20 mouse cellular contexts compared by ENCODE assay signal in genomic region chr7:71530922-71531321, GRCm38 (mm10).
DNase-seq lines count a peak whose midpoint lies in the region; ATAC-seq lines count a peak whose summit lies in the region.
"Had no signal": no experiment of that assay in that cellular context is flagged by ENCODE, and none has a peak within 500 bp of the region (broad histone marks: within the 10 kb centered on the region; RNA-seq: fewer than 3 reads in every experiment).

No protein-coding gene starts in this region.

- DNase-seq in heart, embryonic 10.5 days (ENCODE audit: low spot score), result no peak
- no peak for DNase-seq in heart, postnatal 25 days (ENCODE audit: low spot score)
- DNase-seq in kidney, postnatal 4 days, result no peak
- no peak for DNase-seq in lung, adult 18-20 months
- no peak for DNase-seq in left cerebral cortex, postnatal 10 days (ENCODE audit: extremely low spot score in 1 of 2, low spot score in 2 of 2)
- DNase-seq: adrenal gland, adult 8-10 months; B cell, adult 2 months; cerebellum, postnatal 10 days; layer of hippocampus, postnatal 36 days; spleen, adult 18-20 months; thymus, adult 18-20 months had no signal

- H3K27ac ChIP-seq in heart, embryonic 10.5 days, result peak overlapping the region; percentile 47; the same call in 1 of the 2 replicates
- peak overlapping the region; percentile 76 for H3K27ac ChIP-seq in kidney, embryonic 14.5 days (ENCODE audit: low read depth, low read length)
- peak overlapping the region; percentile 81 for H3K27ac ChIP-seq in lung, embryonic 15.5 days
- H3K27ac ChIP-seq in limb, embryonic 15.5 days, result no peak overlapping the region
- H3K27ac ChIP-seq: hindbrain, embryonic 13.5 days; macrophage; midbrain, embryonic 12.5 days; neural tube, embryonic 13.5 days had no signal

- H3K4me1 ChIP-seq in heart, embryonic 10.5 days, result peaks cover 13% of the 10 kb centered on the region; the same call in 1 of the 2 replicates
- H3K4me1 ChIP-seq in kidney, embryonic 14.5 days (ENCODE audit: control insufficient read depth, insufficient read depth, low read length), result no peaks in the 10 kb centered on the region
- H3K4me1 ChIP-seq in lung, embryonic 15.5 days, result peaks cover 20% of the 10 kb centered on the region; the same call in 1 of the 2 replicates
- peaks cover 12% of the 10 kb centered on the region for H3K4me1 ChIP-seq in limb, embryonic 15.5 days
- H3K4me1 ChIP-seq: midbrain, embryonic 12.5 days had no signal

- no peak for ATAC-seq in kidney, embryonic 14.5 days (ENCODE audit: low FRiP score, low TSS enrichment)
- no peak for ATAC-seq in lung, embryonic 15.5 days (ENCODE audit: borderline replicate concordance, extremely low read depth, low FRiP score, low TSS enrichment)
- 0 out of 2 replicates have a peak, but pooled peaks have one; percentile 40 for ATAC-seq in limb, embryonic 15.5 days (ENCODE audit: insufficient number of reproducible peaks, low FRiP score, low TSS enrichment, low read depth)
- ATAC-seq: forebrain, embryonic 14.5 days; intestine, embryonic 15.5 days had no signal

- no peaks in the 10 kb centered on the region for H3K9me3 ChIP-seq in heart, embryonic 10.5 days
- no peaks in the 10 kb centered on the region for H3K9me3 ChIP-seq in kidney, embryonic 14.5 days (ENCODE audit: control insufficient read depth, low read length)
- no peaks in the 10 kb centered on the region for H3K9me3 ChIP-seq in lung, embryonic 15.5 days
- no peaks in the 10 kb centered on the region for H3K9me3 ChIP-seq in limb, embryonic 15.5 days
- H3K9me3 ChIP-seq: hindbrain, embryonic 13.5 days; intestine, embryonic 15.5 days; midbrain, embryonic 12.5 days; neural tube, embryonic 13.5 days had no signal

- no peaks in the 10 kb centered on the region for H3K36me3 ChIP-seq in heart, embryonic 10.5 days
- H3K36me3 ChIP-seq in kidney, embryonic 14.5 days (ENCODE audit: control insufficient read depth, insufficient read depth, low read length), result no peaks in the 10 kb centered on the region
- no peaks in the 10 kb centered on the region for H3K36me3 ChIP-seq in lung, embryonic 15.5 days
- H3K36me3 ChIP-seq in limb, embryonic 15.5 days, result no peaks in the 10 kb centered on the region
- H3K36me3 ChIP-seq: hindbrain, embryonic 13.5 days; intestine, embryonic 15.5 days; midbrain, embryonic 12.5 days; neural tube, embryonic 13.5 days had no signal

- no peak overlapping the region for H3K4me2 ChIP-seq in kidney, embryonic 14.5 days (replicated peaks; ENCODE audit: low read depth, low read length)
- no peak overlapping the region for H3K4me2 ChIP-seq in lung, embryonic 15.5 days
- H3K4me2 ChIP-seq in limb, embryonic 15.5 days, result peak overlapping the region; percentile 39
- H3K4me2 ChIP-seq: hindbrain, embryonic 13.5 days; midbrain, embryonic 12.5 days; neural tube, embryonic 13.5 days had no signal

- WGBS in heart, embryonic 10.5 days, result 82% methylated on average over 4 of the region's 4 CpGs
- WGBS in kidney, embryonic 14.5 days, result 86% methylated on average over 4 of the region's 4 CpGs
- WGBS in lung, embryonic 15.5 days, result 63% methylated on average over 4 of the region's 4 CpGs
- 43% methylated on average over 4 of the region's 4 CpGs for WGBS in limb, embryonic 15.5 days

- H3K27me3 ChIP-seq in heart, embryonic 10.5 days (ENCODE audit: insufficient read depth, poor library complexity, severe bottlenecking), result no peaks in the 10 kb centered on the region
- no peaks in the 10 kb centered on the region for H3K27me3 ChIP-seq in kidney, embryonic 14.5 days (ENCODE audit: control insufficient read depth, insufficient read depth, low read length)
- H3K27me3 ChIP-seq in lung, embryonic 15.5 days, result no peaks in the 10 kb centered on the region
- no peaks in the 10 kb centered on the region for H3K27me3 ChIP-seq in limb, embryonic 15.5 days
- H3K27me3 ChIP-seq: hindbrain, embryonic 13.5 days; intestine, embryonic 15.5 days; midbrain, embryonic 12.5 days; neural tube, embryonic 13.5 days had no signal

- no peak overlapping the region for H3K9ac ChIP-seq in kidney, embryonic 14.5 days (ENCODE audit: low read depth, low read length)
- H3K9ac ChIP-seq in lung, embryonic 15.5 days, result no peak overlapping the region
- H3K9ac ChIP-seq in limb, embryonic 15.5 days, result no peak overlapping the region
- H3K9ac ChIP-seq: hindbrain, embryonic 13.5 days; intestine, embryonic 15.5 days; midbrain, embryonic 12.5 days; neural tube, embryonic 13.5 days had no signal

- intact Hi-C loops in heart, postnatal 25 days (cut with DNase I), result loop anchor here (5.0 kb wide), 1 partner anchor 59 kb away; no protein-coding TSS in a partner anchor
- intact Hi-C loops in left cerebral cortex, postnatal 10 days (cut with DNase I), result no loop called here

- H3K4me3 ChIP-seq in heart, embryonic 10.5 days, result no peak overlapping the region
- no peak overlapping the region for H3K4me3 ChIP-seq in kidney, embryonic 14.5 days (ENCODE audit: low read length)
- no peak overlapping the region for H3K4me3 ChIP-seq in lung, embryonic 15.5 days
- no peak overlapping the region for H3K4me3 ChIP-seq in limb, embryonic 15.5 days
- H3K4me3 ChIP-seq: hindbrain, embryonic 13.5 days; intestine, embryonic 15.5 days; midbrain, embryonic 12.5 days; neural tube, embryonic 13.5 days had no signal
